Mouse (Mus musculus) heart, embryonic 12.5 days (tissue): ENCODE measurements around the gene Ly86. TPM values are rescaled to one million over a fixed set of nuclear protein-coding genes. Genes with fewer than 3 reads are reported as not detected.

ENCODE experiments used
- ATAC-seq: fragments of 200-750 bp; cut with Nextera tagmentation; 2 replicates; pipeline ENCODE4 v1.8.0; 2017; ENCODE audit warnings: moderate TSS enrichment, moderate library complexity; ENCODE audit not compliant: insufficient number of reproducible peaks, low FRiP score
- H3K27ac ChIP-seq: fragments of 300-500 bp; sonication (generic); 2 replicates; pipeline ENCODE4 v1.5.1; 2016; ENCODE audit warnings: mild to moderate bottlenecking, moderate library complexity; ENCODE audit not compliant: poor library complexity, severe bottlenecking
- H3K27me3 ChIP-seq: fragments of 300-500 bp; sonication (generic); replicated peaks from 2 replicates; pipeline ENCODE4 v1.6.1; 2016; ENCODE audit warnings: mild to moderate bottlenecking, moderate library complexity
- H3K36me3 ChIP-seq: fragments of 300-500 bp; sonication (generic); 2 replicates; pipeline ENCODE4 v1.6.1; 2016; ENCODE audit warnings: mild to moderate bottlenecking, moderate library complexity
- H3K4me1 ChIP-seq: fragments of 300-500 bp; sonication (generic); replicated peaks from 2 replicates; pipeline ENCODE4 v1.6.1; 2016; ENCODE audit warnings: mild to moderate bottlenecking
- H3K4me2 ChIP-seq: fragments of 300-500 bp; sonication (generic); 2 replicates; pipeline ENCODE4 v1.6.1; 2016; ENCODE audit warnings: mild to moderate bottlenecking, moderate library complexity
- H3K4me3 ChIP-seq: fragments of 300-500 bp; sonication (generic); 2 replicates; pipeline ENCODE4 v1.5.1; 2016; ENCODE audit warnings: mild to moderate bottlenecking
- H3K9ac ChIP-seq: fragments of 300-500 bp; sonication (generic); 2 replicates; pipeline ENCODE4 v1.6.1; 2016; ENCODE audit warnings: mild to moderate bottlenecking, moderate library complexity
- H3K9me3 ChIP-seq: fragments of 300-500 bp; sonication (generic); replicated peaks from 2 replicates; pipeline ENCODE4 v1.6.1; 2016; ENCODE audit warnings: mild to moderate bottlenecking, moderate library complexity
- WGBS: fragments of 180-500 bp; shearing (Covaris S2); methylation state at CpG from one replicate; pipeline ENCODE4 v1.1.7; 2016; 5-methylcytosine and 5-hydroxymethylcytosine counted together
- polyA plus RNA-seq: library from polyadenylated mRNA; unstranded; fragments of >200 nt; fragmentation: Nextera tagmentation; extraction: Ambion mirVana; gene quantifications from 2 replicates; pipeline ENCODE4 v1.2.1, GENCODE M21; 2016

Ly86 gene
- polyA plus RNA-seq, 1 experiment from 2014 or later: 3.1 TPM

- Histone ChIP-seq H3K9ac (no peak overlapping the region), H3K27me3 (no peaks in the 10 kb centered on the region), H3K4me3 (no peak overlapping the region), H3K36me3 (no peaks in the 10 kb centered on the region), H3K4me2 (no peak overlapping the region), H3K27ac (no peak overlapping the region), H3K4me1 (peaks cover 8% of the 10 kb centered on the region; the same call in 1 of the 2 replicates), H3K9me3 (no peaks in the 10 kb centered on the region)
- WGBS: 53% methylated on average over 4 of the region's 4 CpGs
- ATAC-seq: peak; percentile 11; the same call in 1 of the 2 replicates
Measured at GRCm38 (mm10) chr13:37353868-37354267, 8.9 kb downstream of the Ly86 start.

GRCm38 (mm10) chr13:37354432-37354831 lies 9.4 kb downstream of the Ly86 start:
- Histone ChIP-seq H3K9me3 (no peaks in the 10 kb centered on the region), H3K27me3 (no peaks in the 10 kb centered on the region), H3K9ac (no peak overlapping the region), H3K27ac (no peak overlapping the region), H3K36me3 (no peaks in the 10 kb centered on the region), H3K4me3 (no peak overlapping the region), H3K4me1 (peaks cover 8% of the 10 kb centered on the region; the same call in 1 of the 2 replicates), H3K4me2 (no peak overlapping the region)
- ATAC-seq: no peak
- 43% methylated on average over 4 of the region's 4 CpGs for WGBS

- H3K4me2 ChIP-seq: no peak overlapping the region
- H3K9ac ChIP-seq: no peak overlapping the region
- no peaks in the 10 kb centered on the region for H3K36me3 ChIP-seq
- no peak overlapping the region for H3K4me3 ChIP-seq
- no peak overlapping the region for H3K27ac ChIP-seq
- ATAC-seq: no peak
- 78% methylated on average over 10 of the region's 10 CpGs for WGBS
- no peaks in the 10 kb centered on the region for H3K9me3 ChIP-seq
- H3K27me3 ChIP-seq: no peaks in the 10 kb centered on the region
- H3K4me1 ChIP-seq: peaks cover 12% of the 10 kb centered on the region; the same call in 1 of the 2 replicates
Measured at GRCm38 (mm10) chr13:37355642-37356331, 10.8 kb downstream of the Ly86 start.

- Histone ChIP-seq H3K36me3 (no peaks in the 10 kb centered on the region), H3K27me3 (no peaks in the 10 kb centered on the region), H3K4me1 (peaks cover 16% of the 10 kb centered on the region; the same call in 1 of the 2 replicates), H3K4me3 (no peak overlapping the region), H3K27ac (no peak overlapping the region), H3K9me3 (no peaks in the 10 kb centered on the region), H3K4me2 (no peak overlapping the region), H3K9ac (no peak overlapping the region)
- ATAC-seq: no peak
- WGBS: 75% methylated on average over 2 of the region's 2 CpGs
Measured at GRCm38 (mm10) chr13:37356549-37356948, 11.5 kb downstream of the Ly86 start.

DNA sequence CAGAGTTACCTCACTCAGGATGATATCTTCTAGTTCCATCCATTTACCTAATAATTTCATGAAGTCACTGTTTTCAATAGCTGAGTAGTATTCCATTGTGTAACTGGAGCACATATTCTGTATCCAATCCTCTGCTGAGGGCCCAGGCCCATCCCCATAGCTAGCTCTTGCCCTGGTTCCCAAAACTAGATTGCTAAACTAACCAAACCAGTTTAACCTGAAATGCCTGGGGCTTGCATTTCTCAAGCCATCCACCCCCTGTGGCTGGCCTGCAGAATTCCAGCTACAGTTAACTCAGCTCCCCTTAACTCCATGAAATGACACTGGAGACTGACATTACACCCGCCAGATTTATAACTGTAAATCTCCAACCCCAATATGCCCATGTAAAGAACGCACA lies 13.1 kb downstream of the Ly86 start:
- H3K27ac ChIP-seq: no peak overlapping the region
- H3K4me1 ChIP-seq: peaks cover 16% of the 10 kb centered on the region; the same call in 1 of the 2 replicates
- 90% methylated on average over 2 of the region's 2 CpGs for whole genome bisulfite sequencing
- no peak overlapping the region for H3K9ac ChIP-seq
- H3K4me3 ChIP-seq: no peak overlapping the region
- no peak for ATAC-seq
- no peak overlapping the region for H3K4me2 ChIP-seq
- H3K9me3 ChIP-seq: no peaks in the 10 kb centered on the region
- H3K27me3 ChIP-seq: no peaks in the 10 kb centered on the region
- no peaks in the 10 kb centered on the region for H3K36me3 ChIP-seq

GRCm38 (mm10) chr13:37361249-37361648 lies 16.2 kb downstream of the Ly86 start:
- H3K4me3 ChIP-seq: no peak overlapping the region
- 21% methylated on average over 1 of the region's 1 CpGs for WGBS
- H3K9me3 ChIP-seq: no peaks in the 10 kb centered on the region
- H3K27ac ChIP-seq: no peak overlapping the region
- H3K27me3 ChIP-seq: no peaks in the 10 kb centered on the region
- no peak for ATAC-seq
- H3K36me3 ChIP-seq: no peaks in the 10 kb centered on the region
- H3K9ac ChIP-seq: no peak overlapping the region
- H3K4me2 ChIP-seq: no peak overlapping the region
- H3K4me1 ChIP-seq: peaks cover 7% of the 10 kb centered on the region; the same call in 1 of the 2 replicates

- no peaks in the 10 kb centered on the region for H3K27me3 ChIP-seq
- H3K27ac ChIP-seq: no peak overlapping the region
- no peaks in the 10 kb centered on the region for H3K36me3 ChIP-seq
- no peak overlapping the region for H3K4me3 ChIP-seq
- no peak overlapping the region for H3K4me2 ChIP-seq
- no peaks in the 10 kb centered on the region for H3K9me3 ChIP-seq
- ATAC-seq: no peak
- peaks cover 7% of the 10 kb centered on the region; the same call in 1 of the 2 replicates for H3K4me1 ChIP-seq
- WGBS: 63% methylated on average over 5 of the region's 5 CpGs
- H3K9ac ChIP-seq: no peak overlapping the region
Measured at GRCm38 (mm10) chr13:37364351-37364750, 19.3 kb downstream of the Ly86 start.

DNA sequence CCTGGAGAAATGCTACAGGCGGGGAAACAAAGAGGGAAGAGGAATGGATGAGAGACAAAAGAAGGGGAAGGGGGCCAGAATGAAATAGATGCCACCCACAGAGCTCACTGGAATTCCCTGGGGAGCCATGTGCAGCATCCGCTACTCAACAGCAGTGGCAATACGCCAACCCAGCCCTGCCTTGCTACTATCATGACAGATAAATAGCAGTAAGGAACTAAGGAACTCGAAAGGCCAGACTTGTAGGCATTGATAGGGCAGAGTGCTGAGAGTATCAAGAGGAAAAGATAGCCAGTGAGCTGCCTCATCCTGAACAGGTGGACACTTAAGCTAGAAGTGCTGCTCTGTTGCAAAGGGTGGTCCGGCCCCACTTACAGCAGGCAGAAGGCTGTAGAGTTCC lies 31.4 kb downstream of the Ly86 start:
- H3K4me1 ChIP-seq: peaks cover 11% of the 10 kb centered on the region
- no peak overlapping the region for H3K9ac ChIP-seq
- no peaks in the 10 kb centered on the region for H3K36me3 ChIP-seq
- no peak overlapping the region for H3K27ac ChIP-seq
- no peak overlapping the region for H3K4me2 ChIP-seq
- WGBS: 33% methylated on average over 5 of the region's 5 CpGs
- no peak for ATAC-seq
- H3K4me3 ChIP-seq: no peak overlapping the region
- no peaks in the 10 kb centered on the region for H3K9me3 ChIP-seq
- peaks cover 13% of the 10 kb centered on the region; the same call in 1 of the 2 replicates for H3K27me3 ChIP-seq

DNA sequence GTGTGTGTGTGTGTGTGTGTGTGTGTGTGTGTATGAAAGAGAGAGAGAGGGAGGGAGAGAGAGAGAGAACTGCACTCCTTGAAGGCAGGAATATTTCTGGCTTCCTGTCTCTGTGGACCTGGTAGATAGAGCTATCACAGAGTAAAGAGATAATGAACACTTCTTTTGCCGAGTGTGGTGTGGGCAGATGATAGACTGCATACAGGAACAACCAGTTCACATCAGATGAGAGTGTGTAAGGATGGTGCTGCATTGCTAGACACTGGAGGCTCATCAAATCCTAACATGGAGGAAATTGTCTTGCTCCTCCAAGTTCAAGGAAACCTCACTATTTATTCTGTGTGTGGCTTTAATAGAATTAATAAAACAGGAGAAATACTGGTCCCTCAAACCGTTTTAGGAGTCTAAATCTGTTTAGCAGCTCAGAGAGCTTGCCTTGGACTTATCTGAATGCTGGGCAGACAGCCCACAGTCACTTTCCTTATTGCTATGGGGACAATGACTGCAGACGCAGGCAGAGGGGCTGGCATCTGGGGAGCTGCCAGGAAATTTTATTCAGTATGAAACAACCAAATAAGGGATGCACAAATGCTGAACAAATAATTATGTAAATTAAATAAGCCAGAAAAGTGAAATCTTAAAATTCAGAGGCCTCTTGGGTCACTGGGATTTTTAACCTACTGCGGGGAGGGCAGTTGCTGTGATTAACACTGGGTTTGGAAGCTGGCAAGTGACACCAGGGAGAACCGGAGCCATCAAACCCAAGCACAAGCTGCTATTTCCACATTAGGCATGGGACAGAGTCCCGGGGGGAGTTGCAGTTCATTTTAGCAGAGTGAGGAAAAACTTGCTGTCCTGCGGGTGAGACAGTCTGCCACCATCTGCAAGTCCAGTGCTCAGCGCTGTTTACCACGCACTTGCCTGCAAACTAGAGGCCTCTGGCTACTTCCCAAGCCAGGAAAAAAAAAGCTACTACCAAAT lies 43.5 kb downstream of the Ly86 start:
- H3K27ac ChIP-seq: peak overlapping the region; percentile 56
- H3K4me3 ChIP-seq: no peak overlapping the region
- no peak; the same call in 1 of the 2 replicates for ATAC-seq

DNA sequence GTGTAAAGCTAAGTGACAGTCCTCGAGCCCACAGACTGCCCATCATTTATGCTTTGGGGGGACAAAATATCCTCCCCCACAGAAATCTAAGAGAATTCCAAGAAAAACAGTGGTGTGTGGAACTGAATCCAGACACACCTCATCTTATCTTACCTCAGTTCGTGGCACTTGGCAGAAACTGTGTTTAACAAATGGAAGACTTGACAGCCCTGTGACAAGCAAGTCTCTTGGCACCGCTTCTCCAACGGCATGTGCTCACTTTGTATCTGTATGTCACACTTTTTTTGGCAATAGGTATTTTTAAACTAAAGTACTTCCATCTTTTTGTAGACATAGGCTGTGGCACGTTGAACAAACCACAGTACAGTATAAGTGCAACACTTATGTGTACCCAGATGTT lies 44.3 kb downstream of the Ly86 start:
- H3K27ac ChIP-seq: no peak overlapping the region
- no peak; the same call in 1 of the 2 replicates for ATAC-seq

More for the DNA sequence above, 43.5 kb downstream of the Ly86 start:
- no peak overlapping the region; the same call in 1 of the 2 replicates for H3K9ac ChIP-seq
- H3K9me3 ChIP-seq: no peaks in the 10 kb centered on the region
- no peaks in the 10 kb centered on the region for H3K27me3 ChIP-seq
- H3K4me2 ChIP-seq: peak overlapping the region; percentile 14
- no peaks in the 10 kb centered on the region for H3K36me3 ChIP-seq
- 30% methylated on average over 9 of the region's 9 CpGs for WGBS
- peaks cover 28% of the 10 kb centered on the region for H3K4me1 ChIP-seq

DNA sequence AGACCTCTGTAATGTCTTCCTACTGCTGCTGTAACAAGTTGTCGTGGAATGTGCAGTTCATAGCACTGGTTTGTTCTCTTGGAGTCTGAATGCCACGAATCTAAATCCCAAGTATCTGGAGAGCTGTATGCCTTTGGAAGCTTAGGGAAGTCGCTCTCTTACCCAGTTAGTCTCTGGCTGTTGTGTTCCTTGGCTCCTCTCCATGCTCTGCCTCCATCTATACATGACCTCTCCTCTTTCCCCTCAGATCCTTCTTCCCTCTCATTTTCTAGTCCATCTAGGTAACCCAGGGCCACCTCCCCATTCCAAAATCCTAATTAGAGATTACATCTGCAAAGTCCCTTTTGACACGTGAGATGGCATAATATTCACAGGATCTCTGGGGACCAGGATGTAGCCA lies 53.8 kb downstream of the Ly86 start:
- Histone ChIP-seq H3K27me3 (no peaks in the 10 kb centered on the region), H3K27ac (no peak overlapping the region), H3K4me1 (0 out of 2 replicates have a peak, but pooled peaks cover 2% of the 10 kb centered on the region), H3K9ac (no peak overlapping the region), H3K4me3 (no peak overlapping the region), H3K9me3 (no peaks in the 10 kb centered on the region), H3K4me2 (no peak overlapping the region), H3K36me3 (no peaks in the 10 kb centered on the region)
- 69% methylated on average over 4 of the region's 4 CpGs for WGBS
- no peak for ATAC-seq

More for the DNA sequence above, 44.3 kb downstream of the Ly86 start:
- H3K36me3 ChIP-seq: no peaks in the 10 kb centered on the region
- H3K4me2 ChIP-seq: peak overlapping the region; percentile 14
- WGBS: 14% methylated on average over 5 of the region's 5 CpGs
- no peak overlapping the region for H3K9ac ChIP-seq
- H3K9me3 ChIP-seq: no peaks in the 10 kb centered on the region
- peaks cover 28% of the 10 kb centered on the region for H3K4me1 ChIP-seq
- H3K27me3 ChIP-seq: no peaks in the 10 kb centered on the region
- H3K4me3 ChIP-seq: no peak overlapping the region
